Mouse (Mus musculus): Measurements from ENCODE around the gene Saal1.

DNA sequence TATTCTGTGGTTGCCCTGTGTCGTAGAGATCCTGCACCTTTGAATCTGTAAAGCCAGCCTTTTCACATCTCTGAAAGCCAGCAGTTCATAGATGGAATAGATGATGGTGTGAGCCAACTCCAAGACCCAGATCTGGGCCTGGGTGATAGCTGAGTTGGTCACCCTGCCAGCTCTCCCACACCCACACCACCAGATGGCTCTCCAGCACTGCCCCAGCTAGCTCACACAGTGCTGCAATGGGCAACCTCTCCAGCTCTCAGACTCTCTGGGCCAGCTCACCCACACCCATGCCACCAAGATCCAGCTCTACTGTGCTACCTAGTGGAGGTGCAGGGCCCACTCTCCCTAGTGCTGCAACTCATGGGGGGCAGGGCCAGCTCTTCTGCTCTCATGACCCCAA is 67.3 kb downstream of the Saal1 start:
- no peak for TF ChIP-seq POLR2A (IDR thresholded peaks at IDR 0.05; ENCODE audit: borderline replicate concordance, low read depth, low read length)
- TF ChIP-seq CTCF (IDR thresholded peaks at IDR 0.05; ENCODE audit: low read depth, low read length) = no peak

Data from bone marrow macrophage, adult 2 months (primary cell).